Mouse (Mus musculus): Measurements from ENCODE around the gene Ep300. TPM values are rescaled to one million over a fixed set of nuclear protein-coding genes. Genes with fewer than 3 reads are reported as not detected.
"Not testable (repeated sequence)": the region's sequence is repeated elsewhere in the genome, so short reads cannot be mapped to it uniquely, and the experiment has no call there.

Gene Ep300
- total RNA-seq, 2 experiments from 2014 or later = 68.3 to 82.0 TPM

DNA sequence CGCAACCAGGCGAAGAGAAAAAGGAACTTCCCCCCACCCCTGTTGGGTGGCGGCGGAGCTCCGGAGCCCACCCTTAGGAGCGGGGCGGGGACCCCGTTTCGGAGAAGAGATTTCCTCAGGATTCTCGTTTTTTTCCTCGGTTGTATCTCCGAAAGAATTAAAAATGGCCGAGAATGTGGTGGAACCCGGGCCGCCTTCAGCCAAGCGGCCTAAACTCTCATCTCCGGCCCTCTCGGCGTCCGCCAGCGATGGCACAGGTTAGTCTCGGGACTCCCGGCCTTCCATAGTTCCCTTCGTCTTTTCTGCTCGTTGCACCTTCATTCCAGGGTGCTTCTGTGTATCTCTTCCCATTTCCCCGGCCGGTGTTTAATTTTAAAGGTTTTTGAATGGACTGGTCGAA, 1.3 kb downstream of the Ep300 start:
- intact Hi-C loops (cut with DNase I) = loop anchor here (1.0 to 5.0 kb wide), 3 partner anchors 64 to 189 kb away; partner anchors contain the start of gene Rbx1
- DNase-seq (ENCODE audit: low spot score in 2 of 2) = peak in 1 of 2 experiments; percentile 58

- no peak for DNase-seq (ENCODE audit: low spot score in 2 of 2)
- intact Hi-C loops (cut with DNase I) = loop anchor here (2.0 to 5.0 kb wide), 2 partner anchors 65 to 190 kb away; no protein-coding TSS in a partner anchor
Observed at GRCm38 (mm10) chr15:81587686-81588085, 2.5 kb downstream of the Ep300 start.

- DNase-seq (ENCODE audit: low spot score in 2 of 2) = no peak
- intact Hi-C loops (cut with DNase I) = no loop called here
Observed at GRCm38 (mm10) chr15:81594146-81594696, 9.1 kb downstream of the Ep300 start.

DNA sequence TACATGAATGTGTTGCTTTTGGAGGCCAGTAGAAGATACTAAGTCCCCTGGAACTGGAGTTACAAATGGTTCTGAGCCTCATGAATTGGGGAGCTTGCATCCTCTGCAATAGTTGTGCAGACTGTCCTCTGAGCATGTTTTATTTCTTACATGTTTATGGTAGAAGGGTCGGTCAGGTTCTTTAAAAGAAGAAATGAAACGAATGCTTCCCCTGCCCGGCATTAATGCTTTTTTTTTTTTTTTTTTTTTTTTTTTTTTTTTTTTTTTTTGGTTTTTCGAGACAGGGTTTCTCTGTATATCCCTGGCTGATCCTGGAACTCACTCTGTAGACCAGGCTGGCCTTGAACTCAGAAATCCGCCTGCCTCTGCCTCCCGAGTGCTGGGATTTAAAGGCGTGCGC, 13.6 kb downstream of the Ep300 start:
- DNase-seq (ENCODE audit: low spot score in 2 of 2); intact Hi-C loops (cut with DNase I): not testable (repeated sequence)

DNA sequence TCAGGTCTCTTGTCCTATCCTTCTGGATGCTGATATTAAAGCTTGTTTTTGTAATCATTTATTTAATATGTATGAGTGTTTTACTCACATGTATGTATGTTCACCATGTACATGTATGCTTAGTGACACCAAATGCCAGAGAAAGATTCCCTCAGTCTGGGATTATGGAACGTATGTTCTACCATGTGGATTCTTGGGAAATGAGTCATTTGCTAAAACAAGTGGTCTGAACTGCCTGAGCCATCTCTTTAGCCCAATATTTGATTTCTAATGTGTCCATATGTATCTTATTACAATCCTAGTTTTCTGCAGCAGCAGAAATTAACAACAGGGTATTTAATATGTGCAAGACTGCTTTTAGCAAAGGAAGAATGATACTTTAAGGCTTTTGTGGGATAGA, 20.1 kb downstream of the Ep300 start:
- intact Hi-C loops (cut with DNase I) = no loop called here
- no peak for DNase-seq (ENCODE audit: low spot score in 2 of 2)

DNA sequence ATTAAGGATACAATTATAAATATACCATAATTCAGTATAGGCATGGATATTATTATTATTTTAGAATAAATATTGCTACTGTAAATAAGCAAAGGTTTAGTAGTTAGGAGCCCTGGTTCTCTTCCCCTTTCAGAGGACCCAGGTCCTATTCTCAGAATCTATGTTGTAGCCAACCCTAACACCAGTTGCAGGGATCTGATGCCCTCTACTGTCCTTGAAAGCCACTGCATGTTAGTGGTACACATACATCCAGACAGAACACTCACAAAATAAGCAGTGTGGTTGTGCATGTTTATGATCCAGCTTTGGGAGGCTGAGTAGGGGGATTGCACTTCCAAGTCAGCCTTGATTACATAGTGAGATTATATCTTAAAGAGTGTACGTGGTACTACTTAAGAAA, 21.5 kb downstream of the Ep300 start:
- intact Hi-C loops (cut with DNase I) = no loop called here
- no peak for DNase-seq (ENCODE audit: low spot score in 2 of 2)

DNA sequence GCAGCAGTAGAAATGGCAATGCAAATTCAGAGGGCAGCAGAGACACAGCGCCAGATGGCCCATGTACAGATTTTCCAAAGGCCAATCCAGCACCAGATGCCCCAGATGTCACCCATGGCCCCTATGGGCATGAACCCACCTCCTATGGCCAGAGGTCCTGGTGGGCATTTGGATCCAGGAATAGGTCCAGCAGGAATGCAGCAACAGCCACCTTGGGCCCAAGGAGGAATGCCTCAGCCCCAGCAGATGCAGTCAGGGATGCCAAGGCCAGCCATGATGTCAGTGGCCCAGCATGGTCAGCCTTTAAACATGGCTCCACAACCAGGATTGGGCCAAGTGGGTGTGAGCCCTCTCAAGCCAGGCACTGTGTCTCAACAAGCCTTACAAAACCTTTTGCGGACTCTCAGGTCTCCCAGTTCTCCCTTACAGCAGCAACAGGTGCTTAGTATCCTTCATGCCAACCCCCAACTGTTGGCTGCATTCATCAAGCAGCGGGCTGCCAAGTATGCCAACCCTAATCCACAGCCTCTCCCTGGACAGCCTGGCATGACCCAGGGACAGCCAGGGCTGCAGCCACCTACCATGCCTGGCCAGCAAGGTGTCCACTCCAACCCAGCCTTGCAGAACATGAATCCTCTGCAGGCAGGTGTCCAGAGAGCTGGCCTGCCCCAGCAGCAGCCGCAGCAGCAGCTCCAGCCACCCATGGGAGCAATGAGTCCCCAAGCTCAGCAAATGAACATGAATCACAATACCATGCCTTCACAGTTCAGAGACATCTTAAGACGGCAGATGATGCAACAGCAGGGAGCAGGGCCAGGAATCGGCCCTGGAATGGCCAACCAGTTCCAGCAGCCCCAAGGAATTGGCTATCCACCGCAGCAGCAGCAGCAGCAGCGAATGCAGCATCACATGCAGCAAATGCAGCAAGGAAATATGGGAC, 64.6 kb downstream of the Ep300 start:
- intact Hi-C loops (cut with DNase I) = no loop called here
- DNase-seq (ENCODE audit: low spot score in 2 of 2) = no peak

- intact Hi-C loops (cut with DNase I) = no loop called here
- DNase-seq (ENCODE audit: low spot score in 2 of 2) = no peak
Observed at GRCm38 (mm10) chr15:81650636-81651035, 65.5 kb downstream of the Ep300 start.

DNA sequence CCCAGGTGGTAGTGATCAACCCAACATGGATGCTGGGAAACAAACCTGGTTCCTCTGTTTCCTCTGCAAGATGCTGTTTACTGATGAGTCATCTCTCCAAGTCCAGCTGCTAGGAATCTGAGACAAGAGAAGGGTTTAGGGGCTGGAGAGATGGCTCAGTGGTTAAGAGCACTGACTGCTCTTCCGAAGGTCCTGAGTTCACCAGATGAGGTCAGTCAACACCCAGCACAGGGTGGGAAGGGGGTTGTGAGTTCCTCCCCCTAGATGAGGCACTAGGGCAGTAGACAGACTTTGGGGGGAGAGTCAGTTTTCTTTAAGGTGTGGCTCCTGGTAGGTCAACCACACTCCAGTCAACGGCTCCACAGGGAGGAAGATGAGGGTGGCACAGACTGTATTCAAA, 76.5 kb downstream of the Ep300 start:
- intact Hi-C loops (cut with DNase I) = no loop called here

DNA sequence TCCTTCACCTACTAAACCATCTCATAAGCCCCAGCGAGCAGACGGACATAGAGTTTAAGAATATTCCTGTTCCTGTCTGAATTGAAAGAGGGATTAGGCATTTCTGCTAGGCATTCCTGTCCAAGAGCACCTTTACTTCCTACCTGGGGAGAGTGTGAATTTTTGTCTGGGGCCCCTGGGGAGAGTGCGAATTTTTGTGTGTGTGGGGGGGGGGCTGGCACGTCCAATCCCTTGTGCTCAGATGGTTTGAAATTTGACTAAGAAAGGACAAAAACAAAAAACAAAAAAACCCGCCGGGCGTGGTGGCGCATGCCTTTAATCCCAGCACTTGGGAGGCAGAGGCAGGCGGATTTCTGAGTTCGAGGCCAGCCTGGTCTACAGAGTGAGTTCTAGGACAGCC, 78.1 kb downstream of the Ep300 start:
- intact Hi-C loops (cut with DNase I) = no loop called here
- DNase-seq (ENCODE audit: low spot score in 2 of 2) = no peak

More for the DNA sequence above, 76.5 kb downstream of the Ep300 start:
- no peak for DNase-seq (ENCODE audit: low spot score in 2 of 2)

GRCm38 (mm10) chr15:81663697-81664561, 78.8 kb downstream of the Ep300 start, which contains the start of gene L3mbtl2:
TSS of gene L3mbtl2 (plus strand) at chr15:81663889.
- peak; percentile 91 for DNase-seq (ENCODE audit: low spot score in 2 of 2)
- intact Hi-C loops (cut with DNase I) = no loop called here

DNA sequence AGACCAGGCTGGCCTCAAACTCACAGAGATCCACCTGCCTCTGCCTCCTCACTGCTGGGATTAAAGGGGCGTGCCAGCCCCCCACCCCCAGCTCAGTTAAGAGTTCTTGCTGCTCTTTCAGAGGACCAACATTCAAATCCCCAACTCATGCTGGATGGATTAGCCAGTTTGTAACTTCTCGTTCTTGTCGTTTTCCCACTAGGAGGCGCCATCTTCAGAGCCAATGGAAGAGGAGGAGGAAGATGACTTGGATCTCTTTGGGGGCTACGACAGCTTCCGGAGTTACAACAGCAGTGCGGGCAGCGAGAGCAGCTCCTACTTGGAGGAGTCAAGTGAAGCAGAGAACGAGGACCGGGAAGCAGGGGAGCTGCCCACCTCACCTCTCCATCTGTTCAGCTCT, 81.8 kb downstream of the Ep300 start:
- no peak for DNase-seq (ENCODE audit: low spot score in 2 of 2)
- intact Hi-C loops (cut with DNase I) = no loop called here

DNA sequence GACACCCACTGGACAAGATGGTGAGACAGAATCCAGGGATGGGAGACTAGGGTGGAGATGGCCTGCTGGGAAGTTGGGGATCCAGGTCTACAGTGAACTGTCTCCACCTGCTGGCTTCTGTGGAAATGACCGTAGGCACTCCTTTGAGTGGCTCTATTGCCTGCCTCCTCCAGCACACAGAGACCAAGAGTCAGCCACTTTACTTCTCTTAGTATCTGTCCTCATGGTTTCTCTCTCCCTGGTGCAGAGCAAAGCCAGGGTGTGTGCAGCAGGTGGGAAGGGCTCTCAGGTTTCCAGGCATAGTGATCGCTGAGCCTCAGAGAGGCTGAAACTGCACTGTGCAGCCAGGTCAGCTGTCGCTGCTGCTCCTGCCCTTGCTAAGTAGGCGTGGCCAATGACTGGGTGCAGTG, 85.1 kb downstream of the Ep300 start:
- intact Hi-C loops (cut with DNase I) = no loop called here
- no peak for DNase-seq (ENCODE audit: low spot score in 2 of 2)

DNA sequence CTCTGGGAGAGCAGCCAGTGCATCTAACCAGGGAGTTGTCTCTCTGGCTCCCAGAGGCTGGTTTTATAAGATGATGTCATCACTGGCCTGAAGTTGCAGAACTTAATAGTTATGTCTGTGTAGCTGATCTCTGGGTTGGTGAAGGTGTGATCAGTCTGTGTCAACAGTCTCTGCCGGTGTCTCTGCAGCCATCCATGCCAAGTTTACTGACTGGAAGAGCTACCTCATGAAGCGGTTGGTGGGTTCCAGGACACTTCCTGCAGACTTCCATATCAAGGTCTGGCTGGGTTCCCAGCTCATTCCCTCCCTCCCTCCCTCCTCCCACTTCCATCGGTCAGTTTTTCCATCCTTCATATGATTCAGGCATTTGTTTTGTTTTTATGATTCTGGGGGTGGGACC, 91.5 kb downstream of the Ep300 start:
- intact Hi-C loops (cut with DNase I) = no loop called here
- no peak for DNase-seq (ENCODE audit: low spot score in 2 of 2)

- DNase-seq (ENCODE audit: low spot score in 2 of 2) = no peak
- intact Hi-C loops (cut with DNase I) = no loop called here
Observed at GRCm38 (mm10) chr15:81680301-81680805, 95.2 kb downstream of the Ep300 start.

GRCm38 (mm10) chr15:81693366-81693966, 108.3 kb downstream of the Ep300 start:
- DNase-seq (ENCODE audit: low spot score in 2 of 2) = peak in 1 of 2 experiments; percentile 13
- intact Hi-C loops (cut with DNase I) = no loop called here

DNA sequence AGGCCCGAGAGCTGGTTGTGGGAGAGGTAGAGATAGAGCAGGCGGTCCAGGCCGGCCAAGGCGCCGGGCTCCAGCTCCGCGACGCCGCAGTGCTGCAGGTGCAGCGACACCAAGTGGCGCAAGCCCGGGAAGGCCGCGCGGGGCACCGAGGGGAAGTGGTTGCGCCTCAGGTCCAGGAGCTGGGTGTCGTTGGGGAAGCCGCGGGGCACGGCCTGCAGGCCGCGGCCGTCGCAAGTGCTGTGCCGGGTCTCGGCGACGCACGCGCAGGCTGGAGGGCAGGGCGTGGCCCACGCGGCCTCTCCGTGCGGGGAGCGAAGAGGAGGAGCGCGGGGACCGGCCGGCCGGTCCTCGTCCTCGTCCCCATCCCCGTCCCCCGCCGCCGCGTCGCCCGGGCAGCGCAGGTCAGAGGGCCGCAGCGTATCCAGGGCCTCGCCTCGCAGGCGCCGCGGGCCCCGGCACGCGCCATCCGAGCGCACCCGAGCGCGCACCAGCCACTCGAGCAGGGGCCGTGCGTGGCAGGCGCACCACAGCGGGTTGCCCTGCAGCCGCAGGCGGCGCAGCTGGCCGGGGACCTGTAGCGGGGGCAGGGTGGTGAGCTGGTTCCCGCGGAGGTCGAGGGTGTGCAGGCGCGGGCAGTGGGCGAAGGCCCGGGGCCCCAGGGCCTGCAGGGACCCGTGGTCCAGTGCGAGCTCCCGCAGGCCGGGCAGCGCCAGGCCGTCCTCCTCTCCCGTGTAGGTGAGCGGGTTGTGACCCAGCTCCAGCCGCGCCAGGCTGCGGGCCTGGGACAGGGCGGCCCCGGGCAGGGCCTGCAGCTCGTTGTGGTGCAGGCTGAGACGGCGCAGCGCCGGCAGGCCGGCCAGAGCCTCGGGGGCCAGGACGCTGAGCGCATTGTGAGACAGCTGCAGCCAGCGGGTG, 109.1 kb downstream of the Ep300 start:
- intact Hi-C loops (cut with DNase I) = no loop called here

DNA sequence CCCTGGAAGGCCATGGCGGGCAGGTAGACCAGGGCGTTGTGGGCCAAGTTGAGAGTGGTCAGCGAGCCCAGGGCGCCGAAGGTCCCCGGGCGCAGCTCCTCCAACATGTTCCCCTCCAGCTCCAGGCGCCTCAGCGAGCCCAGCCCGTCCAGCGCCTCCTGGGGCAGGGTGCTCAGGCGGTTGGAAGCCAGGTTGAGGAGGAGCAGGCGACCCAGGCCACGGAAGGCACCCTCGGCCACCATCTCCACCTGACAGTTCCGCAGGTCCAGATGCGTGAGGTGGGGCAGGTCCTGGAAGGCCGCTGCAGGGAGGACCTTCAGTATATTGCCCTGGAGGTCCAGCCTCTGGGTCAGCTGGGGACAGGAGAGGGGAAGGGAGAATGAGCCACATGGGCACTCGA, 109.7 kb downstream of the Ep300 start:
- intact Hi-C loops (cut with DNase I) = no loop called here
- peak in 1 of 2 experiments; percentile 17 for DNase-seq (ENCODE audit: low spot score in 2 of 2)

More for the DNA sequence above, 109.1 kb downstream of the Ep300 start:
- DNase-seq (ENCODE audit: low spot score in 2 of 2) = peak; percentile 73 to 81
